Mouse (Mus musculus) kidney, embryonic 15.5 days (tissue): ENCODE data around the gene Drd5. TPM values are rescaled to one million over a fixed set of nuclear protein-coding genes. Genes with fewer than 3 reads are reported as not detected.

Experiments
- ATAC-seq: fragments of 200-750 bp; cut with Nextera tagmentation; replicated peaks from 2 replicates; pipeline ENCODE4 v1.8.0; 2017; ENCODE audit warnings: moderate TSS enrichment; ENCODE audit not compliant: low FRiP score
- H3K27ac ChIP-seq: fragments of 300-500 bp; sonication (generic); 2 replicates; pipeline ENCODE4 v1.5.1; 2015; ENCODE audit warnings: mild to moderate bottlenecking, inconsistent platforms
- H3K27me3 ChIP-seq: fragments of 300-500 bp; sonication (generic); 2 replicates; pipeline ENCODE4 v1.6.1; 2015; ENCODE audit warnings: inconsistent platforms
- H3K36me3 ChIP-seq: fragments of 300-500 bp; sonication (generic); 2 replicates; pipeline ENCODE4 v1.6.1; 2015; ENCODE audit warnings: inconsistent platforms
- H3K4me1 ChIP-seq: fragments of 300-500 bp; sonication (generic); 2 replicates; pipeline ENCODE4 v1.6.1; 2015; ENCODE audit warnings: inconsistent platforms
- H3K4me2 ChIP-seq: fragments of 300-500 bp; sonication (generic); 2 replicates; pipeline ENCODE4 v1.6.1; 2015; ENCODE audit warnings: moderate library complexity, mild to moderate bottlenecking, inconsistent platforms
- H3K4me3 ChIP-seq: fragments of 300-500 bp; sonication (generic); replicated peaks from 2 replicates; pipeline ENCODE4 v1.5.1; 2015; ENCODE audit warnings: mild to moderate bottlenecking, inconsistent platforms
- H3K9ac ChIP-seq: fragments of 300-500 bp; sonication (generic); 2 replicates; pipeline ENCODE4 v1.6.1; 2015; ENCODE audit warnings: mild to moderate bottlenecking, inconsistent platforms
- H3K9me3 ChIP-seq: fragments of 300-500 bp; sonication (generic); replicated peaks from 2 replicates; pipeline ENCODE4 v1.6.1; 2016; ENCODE audit warnings: inconsistent platforms
- WGBS: fragments of 180-500 bp; shearing (Covaris S2); methylation state at CpG from one replicate; pipeline ENCODE4 v1.1.7; 2015; ENCODE audit warnings: mixed read lengths; 5-methylcytosine and 5-hydroxymethylcytosine counted together
- polyA plus RNA-seq: library from polyadenylated mRNA; unstranded; fragments of >200 nt; fragmentation: Nextera tagmentation; extraction: Ambion mirVana; gene quantifications from 2 replicates; pipeline ENCODE4 v1.2.1, GENCODE M21; 2015

The Drd5 gene
- polyA plus RNA-seq, 1 experiment from 2014 or later, result not detected

DNA sequence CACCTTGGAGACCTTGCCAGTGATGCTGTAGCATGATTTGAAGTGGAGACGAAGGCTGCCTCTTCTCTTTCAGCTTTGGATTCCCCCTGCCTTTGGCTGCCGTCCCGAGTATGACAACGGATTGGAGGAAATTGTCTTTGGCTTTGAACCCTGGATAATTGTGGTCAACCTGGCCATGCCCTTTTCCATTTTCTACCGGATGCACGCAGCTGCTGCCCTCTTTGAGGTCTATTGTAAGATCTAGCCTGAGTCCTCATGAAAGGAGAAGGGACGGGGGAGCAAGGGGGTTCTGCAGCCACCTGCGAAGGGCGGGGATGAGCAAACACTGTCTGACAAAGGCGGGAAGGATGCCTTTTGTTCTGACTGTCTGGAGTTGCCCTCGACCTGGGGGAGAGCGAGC lies 16.5 kb upstream of the Drd5 start:
- WGBS, result 43% methylated on average over 12 of the region's 12 CpGs
- H3K9me3 ChIP-seq, result no peaks in the 10 kb centered on the region
- H3K9ac ChIP-seq, result no peak overlapping the region
- no peaks in the 10 kb centered on the region for H3K36me3 ChIP-seq
- H3K27ac ChIP-seq, result no peak overlapping the region
- H3K4me2 ChIP-seq, result no peak overlapping the region
- H3K4me3 ChIP-seq, result no peak overlapping the region
- no peaks in the 10 kb centered on the region for H3K27me3 ChIP-seq
- no peaks in the 10 kb centered on the region for H3K4me1 ChIP-seq
- no peak for ATAC-seq

DNA sequence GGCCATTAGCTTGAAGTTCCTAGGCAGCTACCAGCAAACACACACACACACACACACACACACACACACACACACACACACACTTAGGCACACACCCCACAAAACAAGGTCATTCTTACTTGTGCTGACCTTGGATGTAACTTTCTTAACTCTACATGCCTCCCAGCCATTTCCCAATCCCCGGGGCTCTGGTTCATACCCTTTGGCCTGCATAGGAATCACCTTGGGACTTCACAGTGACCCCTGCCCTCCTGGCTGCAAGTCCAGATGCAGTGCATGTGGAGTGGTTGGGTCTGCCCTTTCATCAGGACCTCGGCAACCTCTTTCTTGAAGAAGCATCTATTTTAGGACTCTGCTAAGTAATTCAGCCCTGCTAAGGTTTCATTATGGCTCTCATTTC lies 13.9 kb upstream of the Drd5 start:
- Histone ChIP-seq H3K36me3 (no peaks in the 10 kb centered on the region), H3K4me1 (no peaks in the 10 kb centered on the region), H3K27ac (no peak overlapping the region), H3K9me3 (no peaks in the 10 kb centered on the region), H3K4me3 (no peak overlapping the region), H3K27me3 (peaks cover 14% of the 10 kb centered on the region), H3K4me2 (no peak overlapping the region), H3K9ac (no peak overlapping the region)
- 76% methylated on average over 2 of the region's 2 CpGs for WGBS
- no peak for ATAC-seq

DNA sequence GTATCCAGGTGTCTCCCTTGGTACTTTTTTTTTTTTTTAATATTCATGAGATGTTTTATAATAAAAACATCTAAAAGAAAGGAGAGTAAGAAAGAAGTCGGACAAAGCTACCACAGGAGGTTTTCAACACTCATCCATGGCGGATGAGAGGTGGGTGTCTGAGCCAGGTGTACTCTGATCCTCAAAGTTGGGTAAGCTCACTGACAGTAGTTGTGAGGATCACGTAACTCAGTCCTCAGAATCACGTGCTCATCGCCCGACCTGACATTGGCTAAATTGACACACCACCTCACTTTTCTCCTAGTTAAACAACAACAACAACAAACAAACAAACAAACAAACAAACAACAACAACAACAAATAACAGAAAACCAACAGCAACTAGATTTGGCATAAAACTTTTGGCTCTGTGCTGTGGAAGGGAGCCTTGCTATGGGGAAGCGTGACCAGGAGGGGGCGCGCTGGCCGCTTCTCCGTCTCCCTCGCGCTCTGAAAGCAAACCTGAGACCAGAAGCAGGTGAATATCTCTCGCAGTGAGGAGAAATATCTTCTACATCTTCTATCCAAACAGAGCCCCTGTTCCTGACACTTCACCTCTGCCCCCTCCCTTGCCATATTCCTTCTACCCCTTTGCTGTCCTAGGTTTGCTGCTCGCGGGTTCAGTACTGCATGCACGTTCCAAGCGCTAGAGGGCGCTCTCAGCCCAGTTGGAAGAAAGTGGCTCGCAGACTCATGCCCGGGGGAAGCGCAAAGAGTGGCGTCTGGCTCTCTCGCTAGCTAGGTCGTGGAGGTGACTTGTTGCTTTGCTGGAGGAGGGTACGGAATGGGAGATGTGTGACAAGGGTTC lies 11.7 kb upstream of the Drd5 start:
- Histone ChIP-seq H3K4me1 (no peaks in the 10 kb centered on the region), H3K4me3 (peak overlapping the region; percentile 43), H3K9ac (no peak overlapping the region), H3K36me3 (no peaks in the 10 kb centered on the region), H3K27me3 (peaks cover 14% of the 10 kb centered on the region), H3K9me3 (no peaks in the 10 kb centered on the region), H3K27ac (no peak overlapping the region), H3K4me2 (peak overlapping the region; percentile 72)
- peak; percentile 87 for ATAC-seq
- 10% methylated on average over 26 of the region's 26 CpGs for whole genome bisulfite sequencing

DNA sequence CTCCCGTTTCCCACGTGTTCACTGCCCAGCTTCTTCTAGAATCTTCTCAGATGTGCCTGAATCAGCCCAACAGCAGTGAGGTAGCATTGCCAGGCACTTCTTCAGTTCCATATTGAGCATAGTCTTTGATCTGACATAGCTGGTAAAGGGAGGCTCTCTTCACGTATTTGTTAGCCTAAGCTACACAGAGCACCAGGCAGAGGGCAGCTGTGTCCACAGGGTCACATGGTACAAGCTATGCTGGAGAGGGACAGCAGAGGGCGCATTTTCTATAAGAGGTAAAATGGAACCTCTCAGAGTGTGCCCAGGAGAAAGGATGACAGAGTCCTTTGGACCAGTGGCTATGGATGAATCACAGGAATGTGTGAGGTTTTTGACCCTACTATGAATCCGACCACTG lies 10.3 kb upstream of the Drd5 start:
- 0 out of 2 replicates have a peak, but pooled peaks have one; percentile 30 for ATAC-seq

DNA sequence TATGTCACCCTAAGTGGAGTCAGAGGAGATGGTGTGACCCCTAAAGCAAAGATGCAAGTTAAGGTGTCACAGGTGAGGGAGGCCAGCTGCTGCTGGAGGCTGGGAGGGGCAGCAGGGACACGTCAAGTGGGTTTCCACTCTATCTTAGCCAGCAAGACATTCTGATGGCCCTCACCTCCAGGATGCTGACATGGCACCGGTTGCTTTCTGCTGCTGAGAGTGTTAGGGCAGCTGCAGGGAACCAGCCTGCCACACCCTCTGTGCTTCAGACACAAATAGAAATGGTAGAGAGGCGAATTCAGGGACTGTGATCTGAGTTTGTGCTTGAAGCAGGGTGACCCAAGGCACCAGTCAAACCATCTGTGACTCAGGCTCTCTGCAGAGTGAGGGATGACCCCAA lies 9.4 kb upstream of the Drd5 start:
- peaks cover 17% of the 10 kb centered on the region for H3K27me3 ChIP-seq
- H3K9ac ChIP-seq, result no peak overlapping the region
- 63% methylated on average over 3 of the region's 3 CpGs for WGBS
- H3K4me3 ChIP-seq, result no peak overlapping the region
- H3K9me3 ChIP-seq, result no peaks in the 10 kb centered on the region
- H3K36me3 ChIP-seq, result no peaks in the 10 kb centered on the region
- ATAC-seq, result no peak
- no peak overlapping the region for H3K27ac ChIP-seq
- H3K4me1 ChIP-seq, result no peaks in the 10 kb centered on the region
- H3K4me2 ChIP-seq, result no peak overlapping the region

More for the DNA sequence above, 10.3 kb upstream of the Drd5 start:
- H3K4me2 ChIP-seq, result no peak overlapping the region
- H3K9ac ChIP-seq, result no peak overlapping the region
- no peaks in the 10 kb centered on the region for H3K9me3 ChIP-seq
- H3K27ac ChIP-seq, result no peak overlapping the region
- 55% methylated on average over 5 of the region's 5 CpGs for WGBS
- no peaks in the 10 kb centered on the region for H3K4me1 ChIP-seq
- H3K27me3 ChIP-seq, result peaks cover 14% of the 10 kb centered on the region
- no peak overlapping the region for H3K4me3 ChIP-seq
- no peaks in the 10 kb centered on the region for H3K36me3 ChIP-seq

DNA sequence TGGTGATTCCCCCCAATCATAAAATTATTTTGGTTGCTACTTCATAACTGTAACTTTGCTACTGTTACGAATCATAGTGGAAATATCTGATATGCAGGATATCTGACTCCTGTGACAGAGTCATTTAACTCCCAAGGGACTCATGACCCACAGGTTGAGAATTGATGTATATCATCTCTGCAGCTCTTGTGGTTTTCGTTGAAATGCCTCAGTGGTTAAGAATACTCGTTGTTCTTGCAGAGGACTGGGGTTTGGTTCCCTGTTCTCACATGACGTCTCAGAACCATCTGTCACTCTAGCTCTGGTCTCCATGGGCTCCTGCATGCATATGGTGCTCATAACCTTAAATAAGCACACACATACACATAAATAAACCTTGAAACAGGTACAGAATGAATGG lies 14.2 kb downstream of the Drd5 start:
- Histone ChIP-seq H3K27ac (no peak overlapping the region), H3K4me1 (no peaks in the 10 kb centered on the region), H3K36me3 (no peaks in the 10 kb centered on the region), H3K27me3 (no peaks in the 10 kb centered on the region), H3K4me2 (no peak overlapping the region), H3K9ac (no peak overlapping the region), H3K9me3 (no peaks in the 10 kb centered on the region), H3K4me3 (no peak overlapping the region)
- 50% methylated on average over 4 of the region's 4 CpGs for WGBS
- ATAC-seq, result no peak

DNA sequence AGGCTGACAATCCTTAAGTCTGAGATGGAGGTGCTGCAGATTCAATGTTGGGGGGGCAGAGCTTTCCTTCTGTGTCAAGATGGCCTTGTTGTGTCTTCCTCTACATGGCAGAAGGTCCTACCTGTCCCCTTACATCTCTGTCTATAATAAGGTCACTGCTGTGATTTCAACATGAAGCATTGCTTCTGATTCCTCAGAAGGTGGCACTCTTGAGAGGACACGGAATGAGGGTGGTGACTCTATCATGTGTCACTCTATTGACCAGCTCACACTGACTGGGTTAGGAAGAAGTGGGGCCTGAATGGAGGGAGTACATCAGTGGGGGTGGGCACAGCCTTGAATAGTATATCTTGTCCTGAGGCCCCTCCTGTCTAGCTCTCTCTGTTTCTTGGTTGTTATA lies 15.4 kb downstream of the Drd5 start:
- 47% methylated on average over 1 of the region's 1 CpGs for WGBS

DNA sequence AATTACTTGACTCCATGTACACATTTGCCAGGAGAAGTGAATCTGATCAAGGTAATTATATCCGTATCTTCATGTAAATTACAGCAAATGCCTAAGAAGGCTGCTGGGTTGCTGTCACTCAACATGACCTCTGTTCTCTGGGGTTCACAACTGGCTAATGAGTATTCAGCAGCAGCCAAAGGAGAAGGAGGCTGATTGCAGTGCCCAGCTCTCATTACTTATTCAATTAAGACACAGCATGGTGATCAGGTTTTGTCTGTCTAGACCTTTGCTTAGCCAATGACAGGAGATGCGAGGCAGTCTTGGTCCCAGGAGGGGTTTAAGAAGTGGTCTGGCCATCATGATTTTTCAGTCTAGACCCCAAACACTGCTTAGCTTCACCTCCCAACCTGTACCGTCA lies 23.9 kb downstream of the Drd5 start:
- Histone ChIP-seq H3K4me3 (no peak overlapping the region), H3K27me3 (no peaks in the 10 kb centered on the region), H3K9ac (no peak overlapping the region), H3K9me3 (no peaks in the 10 kb centered on the region), H3K4me1 (no peaks in the 10 kb centered on the region), H3K4me2 (no peak overlapping the region), H3K36me3 (no peaks in the 10 kb centered on the region), H3K27ac (no peak overlapping the region)
- WGBS, result 77% methylated on average over 3 of the region's 3 CpGs
- ATAC-seq, result no peak

More for the DNA sequence above, 15.4 kb downstream of the Drd5 start:
- no peak overlapping the region for H3K27ac ChIP-seq
- no peaks in the 10 kb centered on the region for H3K9me3 ChIP-seq
- H3K27me3 ChIP-seq, result no peaks in the 10 kb centered on the region
- H3K4me2 ChIP-seq, result no peak overlapping the region
- no peaks in the 10 kb centered on the region for H3K4me1 ChIP-seq
- H3K4me3 ChIP-seq, result no peak overlapping the region
- no peak for ATAC-seq
- H3K9ac ChIP-seq, result no peak overlapping the region
- no peaks in the 10 kb centered on the region for H3K36me3 ChIP-seq

DNA sequence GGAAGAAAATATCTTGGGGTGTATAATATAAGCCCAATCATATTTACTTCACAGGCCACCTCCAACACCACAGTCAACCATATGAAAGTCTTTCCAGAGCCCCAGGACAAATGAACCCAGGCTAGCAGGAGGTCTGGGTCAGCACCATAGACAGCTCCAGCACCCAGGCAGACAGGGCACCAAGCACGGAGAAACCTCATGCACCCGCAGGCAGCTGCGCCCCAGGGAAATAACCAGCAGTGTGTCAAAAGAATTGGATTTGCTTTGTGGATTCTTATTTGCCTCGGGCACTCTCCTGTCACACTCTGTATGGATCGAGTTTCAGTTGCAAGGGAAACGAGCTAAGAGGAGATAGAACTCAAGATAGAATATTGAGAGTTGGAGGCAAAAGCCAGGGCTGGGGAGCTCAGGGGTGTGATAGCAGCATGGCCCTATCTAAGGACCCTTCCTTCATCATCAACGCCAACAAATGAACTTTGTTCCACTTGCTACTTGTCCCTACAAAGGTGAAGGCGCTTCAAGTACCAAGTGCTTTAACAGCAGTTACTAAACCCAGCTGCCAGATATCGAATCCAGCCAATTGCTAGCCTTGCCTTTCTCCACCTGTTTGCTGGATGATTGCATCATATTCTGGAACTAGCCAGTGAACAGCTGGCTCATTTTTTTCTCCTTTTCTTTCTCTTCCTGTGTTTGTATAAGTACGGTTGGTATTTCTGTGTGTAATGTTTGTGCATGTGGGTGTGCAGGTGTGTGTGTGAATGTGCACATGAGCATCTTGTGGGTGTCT lies 27.7 kb downstream of the Drd5 start:
- H3K27ac ChIP-seq, result no peak overlapping the region
- ATAC-seq, result no peak; the same call in 1 of the 2 replicates
- no peak overlapping the region for H3K9ac ChIP-seq
- no peak overlapping the region for H3K4me3 ChIP-seq
- no peaks in the 10 kb centered on the region for H3K27me3 ChIP-seq
- H3K4me2 ChIP-seq, result no peak overlapping the region
- no peaks in the 10 kb centered on the region for H3K4me1 ChIP-seq
- no peaks in the 10 kb centered on the region for H3K9me3 ChIP-seq
- no peaks in the 10 kb centered on the region for H3K36me3 ChIP-seq
- 30% methylated on average over 10 of the region's 10 CpGs for WGBS

DNA sequence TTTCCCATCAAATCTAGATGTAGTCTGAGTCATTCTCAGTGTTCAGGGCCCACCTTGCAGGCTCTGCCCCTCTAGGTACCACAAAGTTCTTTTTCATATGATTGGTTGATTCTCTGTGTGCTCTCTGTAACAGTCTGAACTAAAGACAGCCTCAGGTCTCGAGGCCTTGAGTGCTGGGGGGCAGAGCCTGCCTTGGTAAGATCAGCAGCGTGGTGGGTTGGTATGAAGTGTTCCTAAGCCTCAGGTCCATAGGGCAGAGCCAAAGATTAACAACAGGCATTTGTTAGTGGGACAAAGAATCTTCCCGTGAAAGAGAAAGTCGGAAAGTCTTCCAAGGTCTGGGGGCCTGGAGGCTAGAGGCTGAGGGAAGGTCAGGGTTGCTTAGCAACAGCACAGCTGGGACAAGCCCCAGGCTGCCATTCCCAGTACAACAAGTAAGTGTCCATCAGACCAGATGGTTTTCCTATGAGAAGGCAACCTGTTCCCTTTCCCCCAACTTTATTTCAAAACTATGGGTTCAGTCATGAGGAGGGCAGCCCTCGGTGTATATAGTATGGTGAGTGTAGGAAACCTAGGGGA lies 31.3 kb downstream of the Drd5 start:
- Histone ChIP-seq H3K36me3 (no peaks in the 10 kb centered on the region), H3K9ac (no peak overlapping the region), H3K4me3 (no peak overlapping the region), H3K4me1 (no peaks in the 10 kb centered on the region), H3K27ac (no peak overlapping the region), H3K4me2 (no peak overlapping the region), H3K27me3 (no peaks in the 10 kb centered on the region), H3K9me3 (no peaks in the 10 kb centered on the region)
- no peak for ATAC-seq
- 48% methylated on average over 5 of the region's 5 CpGs for WGBS

DNA sequence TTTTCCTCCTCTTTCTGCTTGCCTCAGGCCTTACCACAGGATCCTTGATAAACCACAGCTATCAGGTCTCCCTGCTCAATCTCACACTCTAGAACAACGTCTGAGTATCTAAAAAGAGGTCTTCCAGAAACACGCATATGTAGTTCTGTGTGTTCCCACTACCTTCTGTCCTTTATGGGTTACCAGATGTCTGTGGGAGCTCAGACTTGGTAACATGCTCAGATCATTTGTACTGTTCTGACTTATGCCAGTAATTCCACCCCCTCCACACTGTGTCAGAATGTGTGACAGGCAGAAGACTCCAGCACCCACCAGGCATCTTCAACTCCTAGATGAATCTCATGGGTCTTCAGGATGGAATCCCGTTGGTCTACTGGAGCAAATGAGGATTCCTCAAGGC lies 37.8 kb downstream of the Drd5 start:
- no peaks in the 10 kb centered on the region for H3K4me1 ChIP-seq

DNA sequence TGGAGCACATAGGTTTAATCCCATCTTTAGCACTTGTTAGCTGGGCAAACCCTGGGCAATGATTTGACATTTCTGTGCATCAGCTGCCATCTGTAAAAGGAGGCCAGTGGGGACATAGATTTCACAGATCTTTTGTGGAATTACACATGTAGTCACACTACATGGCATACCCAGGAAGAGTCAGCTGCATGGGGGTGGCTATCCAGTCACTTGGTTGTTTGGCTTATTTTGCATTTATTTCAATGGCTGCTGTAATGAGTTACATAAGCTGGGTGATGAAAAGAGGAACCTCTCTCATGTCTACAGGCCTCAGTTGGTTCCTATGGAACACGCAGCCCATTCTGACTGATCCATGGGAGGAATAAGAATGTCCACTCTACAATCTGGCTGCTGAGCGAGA lies 40.5 kb downstream of the Drd5 start:
- 91% methylated on average over 2 of the region's 2 CpGs for WGBS
- Histone ChIP-seq H3K9ac (no peak overlapping the region), H3K4me2 (no peak overlapping the region), H3K9me3 (no peaks in the 10 kb centered on the region), H3K27me3 (no peaks in the 10 kb centered on the region), H3K4me1 (no peaks in the 10 kb centered on the region), H3K4me3 (no peak overlapping the region), H3K27ac (no peak overlapping the region), H3K36me3 (no peaks in the 10 kb centered on the region)
- ATAC-seq, result no peak

More for the DNA sequence above, 37.8 kb downstream of the Drd5 start:
- Histone ChIP-seq H3K9me3 (no peaks in the 10 kb centered on the region), H3K27me3 (no peaks in the 10 kb centered on the region), H3K9ac (no peak overlapping the region), H3K27ac (no peak overlapping the region), H3K4me3 (no peak overlapping the region), H3K36me3 (no peaks in the 10 kb centered on the region), H3K4me2 (no peak overlapping the region)
- no peak for ATAC-seq
- WGBS, result 81% methylated on average over 3 of the region's 3 CpGs
